Mouse (Mus musculus): ENCODE results near the gene Dnah2. TPM values are rescaled to one million over a fixed set of nuclear protein-coding genes. Genes with fewer than 3 reads are reported as not detected.

Dnah2 gene
- polyA plus RNA-seq, 1 experiment = 0.22 TPM

- 65% methylated on average over 15 of the region's 15 CpGs for WGBS
- H3K27ac ChIP-seq (ENCODE audit: insufficient read depth, low read depth, low read length) = no peak overlapping the region
These were observed 32.7 kb downstream of the Dnah2 start for GRCm38 (mm10) chr11:69516151-69516640.

GRCm38 (mm10) chr11:69513840-69514239 is 35.1 kb downstream of the Dnah2 start:
- Histone ChIP-seq H3K4me3 (ENCODE audit: low read depth, low read length) (no peak overlapping the region), H3K36me3 (ENCODE audit: control insufficient read depth, insufficient read depth, low read length) (no peaks in the 10 kb centered on the region), H3K4me1 (ENCODE audit: control insufficient read depth, insufficient read depth, insufficient read length, low read length) (no peaks in the 10 kb centered on the region), H3K27ac (ENCODE audit: insufficient read depth, low read depth, low read length) (no peak overlapping the region), H3K27me3 (ENCODE audit: control insufficient read depth, insufficient read depth, low read length) (no peaks in the 10 kb centered on the region)
- no peak for TF ChIP-seq POLR2A (IDR thresholded peaks at IDR 0.05; ENCODE audit: low read depth, low read length)
- TF ChIP-seq CTCF (IDR thresholded peaks at IDR 0.05; ENCODE audit: extremely low read depth, insufficient read length, insufficient replicate concordance, low read depth, low read length) = 0 out of 2 replicates have a peak, but pooled peaks have one; percentile 19
- 9% methylated on average over 6 of the region's 6 CpGs for WGBS

More at GRCm38 (mm10) chr11:69516151-69516640, 32.7 kb downstream of the Dnah2 start:
- Histone ChIP-seq H3K27me3 (ENCODE audit: control insufficient read depth, insufficient read depth, low read length) (no peaks in the 10 kb centered on the region), H3K36me3 (ENCODE audit: control insufficient read depth, insufficient read depth, low read length) (no peaks in the 10 kb centered on the region), H3K4me3 (ENCODE audit: low read depth, low read length) (peak overlapping the region; percentile 26; the same call in 1 of the 2 replicates), H3K4me1 (ENCODE audit: control insufficient read depth, insufficient read depth, insufficient read length, low read length) (no peaks in the 10 kb centered on the region)
- TF ChIP-seq POLR2A (IDR thresholded peaks at IDR 0.05; ENCODE audit: low read depth, low read length) (no peak), CTCF (IDR thresholded peaks at IDR 0.05; ENCODE audit: extremely low read depth, insufficient read length, insufficient replicate concordance, low read depth, low read length) (no peak)

- Histone ChIP-seq H3K27ac (ENCODE audit: insufficient read depth, low read depth, low read length) (no peak overlapping the region), H3K36me3 (ENCODE audit: control insufficient read depth, insufficient read depth, low read length) (no peaks in the 10 kb centered on the region), H3K4me3 (ENCODE audit: low read depth, low read length) (no peak overlapping the region), H3K4me1 (ENCODE audit: control insufficient read depth, insufficient read depth, insufficient read length, low read length) (no peaks in the 10 kb centered on the region), H3K27me3 (ENCODE audit: control insufficient read depth, insufficient read depth, low read length) (no peaks in the 10 kb centered on the region)
- TF ChIP-seq CTCF (IDR thresholded peaks at IDR 0.05; ENCODE audit: extremely low read depth, insufficient read length, insufficient replicate concordance, low read depth, low read length) (no peak), POLR2A (IDR thresholded peaks at IDR 0.05; ENCODE audit: low read depth, low read length) (no peak)
- 18% methylated on average over 7 of the region's 7 CpGs for WGBS
These were observed 38.0 kb downstream of the Dnah2 start for GRCm38 (mm10) chr11:69510796-69511496.

- Histone ChIP-seq H3K27me3 (ENCODE audit: control insufficient read depth, insufficient read depth, low read length) (no peaks in the 10 kb centered on the region), H3K4me1 (ENCODE audit: control insufficient read depth, insufficient read depth, insufficient read length, low read length) (peaks cover 9% of the 10 kb centered on the region; the same call in 1 of the 2 replicates), H3K27ac (ENCODE audit: insufficient read depth, low read depth, low read length) (no peak overlapping the region), H3K4me3 (ENCODE audit: low read depth, low read length) (no peak overlapping the region), H3K36me3 (ENCODE audit: control insufficient read depth, insufficient read depth, low read length) (no peaks in the 10 kb centered on the region)
- TF ChIP-seq CTCF (IDR thresholded peaks at IDR 0.05; ENCODE audit: extremely low read depth, insufficient read length, insufficient replicate concordance, low read depth, low read length) = no peak
- TF ChIP-seq POLR2A (IDR thresholded peaks at IDR 0.05; ENCODE audit: low read depth, low read length) = no peak
- 16% methylated on average over 4 of the region's 4 CpGs for WGBS
These were observed 45.0 kb downstream of the Dnah2 start for GRCm38 (mm10) chr11:69503863-69504280.

GRCm38 (mm10) chr11:69501555-69501954 is 47.4 kb downstream of the Dnah2 start:
- no peak overlapping the region for H3K27ac ChIP-seq (ENCODE audit: insufficient read depth, low read depth, low read length)
- TF ChIP-seq POLR2A (IDR thresholded peaks at IDR 0.05; ENCODE audit: low read depth, low read length) (no peak), CTCF (IDR thresholded peaks at IDR 0.05; ENCODE audit: extremely low read depth, insufficient read length, insufficient replicate concordance, low read depth, low read length) (no peak)
- no peak overlapping the region for H3K4me3 ChIP-seq (ENCODE audit: low read depth, low read length)
- no peaks in the 10 kb centered on the region for H3K27me3 ChIP-seq (ENCODE audit: control insufficient read depth, insufficient read depth, low read length)
- H3K4me1 ChIP-seq (ENCODE audit: control insufficient read depth, insufficient read depth, insufficient read length, low read length) = peaks cover 9% of the 10 kb centered on the region; the same call in 1 of the 2 replicates
- WGBS = 45% methylated on average over 9 of the region's 9 CpGs
- no peaks in the 10 kb centered on the region for H3K36me3 ChIP-seq (ENCODE audit: control insufficient read depth, insufficient read depth, low read length)

GRCm38 (mm10) chr11:69499140-69499539 is 49.8 kb downstream of the Dnah2 start:
- WGBS = 85% methylated on average over 11 of the region's 11 CpGs
- no peak overlapping the region for H3K27ac ChIP-seq (ENCODE audit: insufficient read depth, low read depth, low read length)
- no peak overlapping the region for H3K4me3 ChIP-seq (ENCODE audit: low read depth, low read length)
- H3K27me3 ChIP-seq (ENCODE audit: control insufficient read depth, insufficient read depth, low read length) = no peaks in the 10 kb centered on the region
- H3K4me1 ChIP-seq (ENCODE audit: control insufficient read depth, insufficient read depth, insufficient read length, low read length) = peaks cover 7% of the 10 kb centered on the region; the same call in 1 of the 2 replicates
- no peaks in the 10 kb centered on the region for H3K36me3 ChIP-seq (ENCODE audit: control insufficient read depth, insufficient read depth, low read length)
- TF ChIP-seq CTCF (IDR thresholded peaks at IDR 0.05; ENCODE audit: extremely low read depth, insufficient read length, insufficient replicate concordance, low read depth, low read length) (no peak), POLR2A (IDR thresholded peaks at IDR 0.05; ENCODE audit: low read depth, low read length) (no peak)

GRCm38 (mm10) chr11:69491711-69492110 is 57.2 kb downstream of the Dnah2 start:
- no peaks in the 10 kb centered on the region for H3K36me3 ChIP-seq (ENCODE audit: control insufficient read depth, insufficient read depth, low read length)
- no peak overlapping the region for H3K4me3 ChIP-seq (ENCODE audit: low read depth, low read length)
- no peak for TF ChIP-seq CTCF (IDR thresholded peaks at IDR 0.05; ENCODE audit: extremely low read depth, insufficient read length, insufficient replicate concordance, low read depth, low read length)
- TF ChIP-seq POLR2A (IDR thresholded peaks at IDR 0.05; ENCODE audit: low read depth, low read length) = no peak
- H3K4me1 ChIP-seq (ENCODE audit: control insufficient read depth, insufficient read depth, insufficient read length, low read length) = no peaks in the 10 kb centered on the region
- no peak overlapping the region for H3K27ac ChIP-seq (ENCODE audit: insufficient read depth, low read depth, low read length)
- H3K27me3 ChIP-seq (ENCODE audit: control insufficient read depth, insufficient read depth, low read length) = no peaks in the 10 kb centered on the region
- WGBS = 65% methylated on average over 7 of the region's 7 CpGs
